ENCODE assay signal across 19 mouse cellular contexts in the genomic region with DNA sequence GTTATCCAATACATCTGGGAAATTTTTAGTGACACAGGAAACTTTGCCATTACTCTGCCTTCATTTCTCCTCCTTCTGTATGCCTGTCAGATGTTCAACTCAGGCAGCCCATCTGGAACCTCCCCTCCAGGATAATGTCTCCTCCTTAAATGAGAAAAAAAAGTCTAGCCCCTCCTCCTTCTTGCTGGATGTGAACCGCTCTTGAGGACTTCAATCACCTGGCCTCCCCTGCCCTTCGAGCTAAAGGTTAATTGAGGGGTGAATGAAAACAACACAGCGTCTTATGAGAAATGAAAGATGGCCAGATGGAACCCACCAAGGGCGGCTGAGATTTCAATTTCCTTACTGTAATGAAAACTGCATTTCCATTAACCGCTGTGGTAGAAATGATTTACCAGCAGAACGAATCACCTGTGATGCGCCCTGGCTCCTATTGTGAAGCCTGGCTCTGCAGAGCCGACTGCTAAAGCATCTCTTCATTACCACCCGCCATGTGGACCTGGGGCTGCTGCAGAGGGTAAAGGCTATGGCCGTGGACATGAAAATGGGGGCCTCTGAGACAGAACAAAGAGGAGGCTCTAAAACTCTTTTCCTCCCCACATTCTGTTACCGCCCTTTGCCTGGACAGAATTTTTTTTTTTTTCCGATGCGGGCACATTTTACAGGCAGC.
A peak's percentile ranks its signal among the peaks of the same experiment; 100 is the strongest.
DNase-seq lines count a peak whose midpoint lies in the region; ATAC-seq lines count a peak whose summit lies in the region.
"Had no signal": no experiment of that assay in that cellular context is flagged by ENCODE, and none has a peak within 500 bp of the region (broad histone marks: within the 10 kb centered on the region; RNA-seq: fewer than 3 reads in every experiment).

No protein-coding gene starts in this region.

- H3K9me3 ChIP-seq in kidney, embryonic 15.5 days (replicated peaks), result no peaks in the 10 kb centered on the region
- no peaks in the 10 kb centered on the region for H3K9me3 ChIP-seq in neural tube, embryonic 11.5 days (ENCODE audit: control insufficient read depth, low read length)
- H3K9me3 ChIP-seq in hindbrain, embryonic 10.5 days, result no peaks in the 10 kb centered on the region
- H3K9me3 ChIP-seq in limb, embryonic 10.5 days (replicated peaks), result no peaks in the 10 kb centered on the region
- H3K9me3 ChIP-seq: embryonic facial prominence, embryonic 13.5 days; heart, embryonic 12.5 days; limb, embryonic 13.5 days; megakaryocyte, embryonic 14.5 days had no signal

- peak overlapping the region; percentile 74 for H3K27ac ChIP-seq in kidney, embryonic 15.5 days
- no peak overlapping the region for H3K27ac ChIP-seq in neural tube, embryonic 11.5 days (ENCODE audit: low read depth, low read length)
- peak overlapping the region; percentile 29; the same call in 1 of the 2 replicates for H3K27ac ChIP-seq in hindbrain, embryonic 10.5 days
- H3K27ac ChIP-seq in limb, embryonic 10.5 days, result peak overlapping the region; percentile 19; the same call in 1 of the 2 replicates
- H3K27ac ChIP-seq: embryonic facial prominence, embryonic 13.5 days; limb, embryonic 13.5 days; liver, embryonic 14.5 days had no signal

- no peak overlapping the region for H3K4me2 ChIP-seq in kidney, embryonic 15.5 days
- no peak overlapping the region for H3K4me2 ChIP-seq in neural tube, embryonic 11.5 days (ENCODE audit: low read depth)
- H3K4me2 ChIP-seq: embryonic facial prominence, embryonic 13.5 days; heart, embryonic 12.5 days; limb, embryonic 13.5 days had no signal

- H3K4me1 ChIP-seq in kidney, embryonic 15.5 days, result peaks cover 39% of the 10 kb centered on the region
- H3K4me1 ChIP-seq in neural tube, embryonic 11.5 days (ENCODE audit: control insufficient read depth, insufficient read depth, low read length), result no peaks in the 10 kb centered on the region
- H3K4me1 ChIP-seq in hindbrain, embryonic 10.5 days (replicated peaks), result peaks cover 45% of the 10 kb centered on the region
- H3K4me1 ChIP-seq in limb, embryonic 10.5 days, result peaks cover 21% of the 10 kb centered on the region

- H3K4me3 ChIP-seq in kidney, embryonic 15.5 days (replicated peaks), result no peak overlapping the region
- H3K4me3 ChIP-seq in neural tube, embryonic 11.5 days (ENCODE audit: low read depth, low read length), result no peak overlapping the region
- H3K4me3 ChIP-seq in hindbrain, embryonic 10.5 days, result no peak overlapping the region
- H3K4me3 ChIP-seq in limb, embryonic 10.5 days, result no peak overlapping the region
- H3K4me3 ChIP-seq: embryonic facial prominence, embryonic 13.5 days; heart, embryonic 12.5 days; limb, embryonic 13.5 days; megakaryocyte, embryonic 14.5 days had no signal

- no peaks in the 10 kb centered on the region for H3K36me3 ChIP-seq in kidney, embryonic 15.5 days
- H3K36me3 ChIP-seq in neural tube, embryonic 11.5 days (ENCODE audit: control insufficient read depth, insufficient read depth, low read length), result no peaks in the 10 kb centered on the region
- H3K36me3 ChIP-seq in hindbrain, embryonic 10.5 days, result no peaks in the 10 kb centered on the region
- H3K36me3 ChIP-seq in limb, embryonic 10.5 days, result no peaks in the 10 kb centered on the region
- H3K36me3 ChIP-seq: embryonic facial prominence, embryonic 13.5 days; heart, embryonic 12.5 days; limb, embryonic 13.5 days had no signal

- no peak overlapping the region for H3K9ac ChIP-seq in kidney, embryonic 15.5 days
- H3K9ac ChIP-seq in neural tube, embryonic 11.5 days (ENCODE audit: low read length), result no peak overlapping the region
- H3K9ac ChIP-seq: embryonic facial prominence, embryonic 13.5 days; heart, embryonic 12.5 days; limb, embryonic 13.5 days; liver, embryonic 14.5 days had no signal

- DNase-seq in kidney, adult 11 months, result no peak
- peak; percentile 24 for DNase-seq in neural tube, embryonic 11.5 days (ENCODE audit: low spot score)
- DNase-seq in neural tube, embryonic 10.5 days (ENCODE audit: extremely low spot score, low spot score), result no peak
- no peak for DNase-seq in hindbrain, embryonic 10.5 days (ENCODE audit: low spot score)
- DNase-seq in limb, embryonic 10.5 days (ENCODE audit: low spot score), result no peak
- DNase-seq in retina, postnatal 1 day, result no peak
- DNase-seq in layer of hippocampus, adult 8-10 months (ENCODE audit: low spot score in 2 of 2), result no peak
- DNase-seq: adrenal gland, adult 8-10 months; B cell, adult 2 months; cerebellum, adult 18-20 months; right cerebral cortex, postnatal 25 days; thymus, postnatal 36 days had no signal

- 33% methylated on average over 13 of the region's 13 CpGs for WGBS in kidney, embryonic 15.5 days
- WGBS in neural tube, embryonic 11.5 days, result 70% methylated on average over 13 of the region's 13 CpGs
- WGBS in hindbrain, embryonic 10.5 days, result 73% methylated on average over 13 of the region's 13 CpGs
- 63% methylated on average over 13 of the region's 13 CpGs for WGBS in limb, embryonic 10.5 days

- H3K27me3 ChIP-seq in kidney, embryonic 15.5 days, result no peaks in the 10 kb centered on the region
- no peaks in the 10 kb centered on the region for H3K27me3 ChIP-seq in neural tube, embryonic 11.5 days (ENCODE audit: control insufficient read depth, insufficient read depth, low read length)
- H3K27me3 ChIP-seq in hindbrain, embryonic 10.5 days (ENCODE audit: insufficient read depth, poor library complexity, severe bottlenecking), result no peaks in the 10 kb centered on the region
- no peaks in the 10 kb centered on the region for H3K27me3 ChIP-seq in limb, embryonic 10.5 days (ENCODE audit: low read depth, poor library complexity, severe bottlenecking)
- H3K27me3 ChIP-seq: embryonic facial prominence, embryonic 13.5 days; heart, embryonic 12.5 days; limb, embryonic 13.5 days had no signal

- ATAC-seq in kidney, embryonic 15.5 days (replicated peaks; ENCODE audit: low FRiP score), result peak; percentile 63
- ATAC-seq in neural tube, embryonic 11.5 days (ENCODE audit: insufficient read depth, low FRiP score, low TSS enrichment), result no peak
- ATAC-seq: intestine, postnatal 0 days had no signal
